Mouse (Mus musculus): ENCODE measurements around the gene Rnd2. TPM values are rescaled to one million over a fixed set of nuclear protein-coding genes. Genes with fewer than 3 reads are reported as not detected.
"Not testable (repeated sequence)": the region's sequence is repeated elsewhere in the genome, so short reads cannot be mapped to it uniquely, and the experiment has no call there.

Rnd2 gene
- polyA plus RNA-seq, 1 experiment from 2014 or later: 5.4 TPM

GRCm38 (mm10) chr11:101460321-101460720, 4.5 kb upstream of the Rnd2 start:
- Histone ChIP-seq H3K4me2 (no peak overlapping the region), H3K9me3 (ENCODE audit: control insufficient read depth, low read length) (no peaks in the 10 kb centered on the region), H3K4me3 (ENCODE audit: low read depth, low read length) (no peak overlapping the region), H3K27me3 (replicated peaks; ENCODE audit: control insufficient read depth, insufficient read depth, low read length) (no peaks in the 10 kb centered on the region), H3K27ac (ENCODE audit: low read depth, low read length) (no peak overlapping the region), H3K4me1 (replicated peaks; ENCODE audit: control insufficient read depth, insufficient read depth, low read length) (peaks cover 38% of the 10 kb centered on the region), H3K9ac (ENCODE audit: low read depth, low read length) (no peak overlapping the region), H3K36me3 (ENCODE audit: control insufficient read depth, insufficient read depth, low read length) (peaks cover 16% of the 10 kb centered on the region)
- ATAC-seq (replicated peaks; ENCODE audit: low FRiP score) (no peak), DNase-seq (ENCODE audit: low spot score) (no peak)
- 84% methylated on average over 15 of the region's 15 CpGs for WGBS

- 88% methylated on average over 14 of the region's 14 CpGs for WGBS
- DNase-seq (ENCODE audit: low spot score) (no peak), ATAC-seq (replicated peaks; ENCODE audit: low FRiP score) (no peak)
- no peaks in the 10 kb centered on the region for H3K27me3 ChIP-seq (replicated peaks; ENCODE audit: control insufficient read depth, insufficient read depth, low read length)
- no peak overlapping the region for H3K4me3 ChIP-seq (ENCODE audit: low read depth, low read length)
- peaks cover 16% of the 10 kb centered on the region for H3K36me3 ChIP-seq (ENCODE audit: control insufficient read depth, insufficient read depth, low read length)
- H3K4me2 ChIP-seq: no peak overlapping the region
- peaks cover 52% of the 10 kb centered on the region for H3K4me1 ChIP-seq (replicated peaks; ENCODE audit: control insufficient read depth, insufficient read depth, low read length)
- H3K9me3 ChIP-seq (ENCODE audit: control insufficient read depth, low read length): no peaks in the 10 kb centered on the region
- H3K9ac ChIP-seq (ENCODE audit: low read depth, low read length): no peak overlapping the region
- H3K27ac ChIP-seq (ENCODE audit: low read depth, low read length): no peak overlapping the region
Measured at GRCm38 (mm10) chr11:101462141-101462540, 2.7 kb upstream of the Rnd2 start.

- Histone ChIP-seq H3K4me3 (ENCODE audit: low read depth, low read length) (no peak overlapping the region), H3K4me1 (replicated peaks; ENCODE audit: control insufficient read depth, insufficient read depth, low read length) (peaks cover 52% of the 10 kb centered on the region), H3K27me3 (replicated peaks; ENCODE audit: control insufficient read depth, insufficient read depth, low read length) (no peaks in the 10 kb centered on the region), H3K9me3 (ENCODE audit: control insufficient read depth, low read length) (no peaks in the 10 kb centered on the region), H3K27ac (ENCODE audit: low read depth, low read length) (peak overlapping the region; percentile 13; the same call in 1 of the 2 replicates), H3K36me3 (ENCODE audit: control insufficient read depth, insufficient read depth, low read length) (peaks cover 15% of the 10 kb centered on the region), H3K4me2 (peak overlapping the region; percentile 100), H3K9ac (ENCODE audit: low read depth, low read length) (no peak overlapping the region)
- DNase-seq (ENCODE audit: low spot score) (no peak), ATAC-seq (replicated peaks; ENCODE audit: low FRiP score) (0 out of 2 replicates have a peak, but pooled peaks have one; percentile 23)
- 30% methylated on average over 13 of the region's 13 CpGs for WGBS
Measured at GRCm38 (mm10) chr11:101462583-101463440, 2.0 kb upstream of the Rnd2 start.

- 2% methylated on average over 51 of the region's 51 CpGs for WGBS
- Histone ChIP-seq H3K9me3 (ENCODE audit: control insufficient read depth, low read length) (no peaks in the 10 kb centered on the region), H3K9ac (ENCODE audit: low read depth, low read length) (peak overlapping the region; percentile 66), H3K4me2 (peak overlapping the region; percentile 100), H3K27ac (ENCODE audit: low read depth, low read length) (peak overlapping the region; percentile 55), H3K36me3 (ENCODE audit: control insufficient read depth, insufficient read depth, low read length) (peaks cover 5% of the 10 kb centered on the region; the same call in 1 of the 2 replicates), H3K4me1 (replicated peaks; ENCODE audit: control insufficient read depth, insufficient read depth, low read length) (peaks cover 51% of the 10 kb centered on the region), H3K4me3 (ENCODE audit: low read depth, low read length) (peak overlapping the region; percentile 81), H3K27me3 (replicated peaks; ENCODE audit: control insufficient read depth, insufficient read depth, low read length) (no peaks in the 10 kb centered on the region)
- peak; percentile 72 for DNase-seq (ENCODE audit: low spot score)
- peak; percentile 19; the same call in 1 of the 2 replicates for ATAC-seq (replicated peaks; ENCODE audit: low FRiP score)
Measured at GRCm38 (mm10) chr11:101465101-101465868, 486 bp downstream of the Rnd2 start.

GRCm38 (mm10) chr11:101465869-101466551, 1.2 kb downstream of the Rnd2 start, which contains the start of gene Vat1:
Vat1 (minus strand) TSS chr11:101466230.
- Histone ChIP-seq H3K4me3 (ENCODE audit: low read depth, low read length) (peak within 1 kb of the TSS; percentile 81), H3K36me3 (ENCODE audit: control insufficient read depth, insufficient read depth, low read length) (0 out of 2 replicates have a peak, but pooled peaks cover 2% of the 10 kb centered on the region), H3K27ac (ENCODE audit: low read depth, low read length) (peak within 1 kb of the TSS; percentile 55), H3K9me3 (ENCODE audit: control insufficient read depth, low read length) (no peaks in the 10 kb centered on the region), H3K4me2 (peak within 1 kb of the TSS; percentile 100), H3K27me3 (replicated peaks; ENCODE audit: control insufficient read depth, insufficient read depth, low read length) (no peaks in the 10 kb centered on the region), H3K4me1 (replicated peaks; ENCODE audit: control insufficient read depth, insufficient read depth, low read length) (peaks cover 51% of the 10 kb centered on the region), H3K9ac (ENCODE audit: low read depth, low read length) (peak within 1 kb of the TSS; percentile 66)
- DNase-seq (ENCODE audit: low spot score) (peak; percentile 75), ATAC-seq (replicated peaks; ENCODE audit: low FRiP score) (peak; percentile 60)
- 1% methylated on average over 60 of the region's 60 CpGs for WGBS

- Histone ChIP-seq H3K4me1 (replicated peaks; ENCODE audit: control insufficient read depth, insufficient read depth, low read length) (peaks cover 51% of the 10 kb centered on the region), H3K4me2 (peak overlapping the region; percentile 100), H3K4me3 (ENCODE audit: low read depth, low read length) (peak overlapping the region; percentile 81)
- not testable (repeated sequence) for H3K9ac ChIP-seq (ENCODE audit: low read depth, low read length); H3K27me3 ChIP-seq (replicated peaks; ENCODE audit: control insufficient read depth, insufficient read depth, low read length); ATAC-seq (replicated peaks; ENCODE audit: low FRiP score); H3K9me3 ChIP-seq (ENCODE audit: control insufficient read depth, low read length); DNase-seq (ENCODE audit: low spot score); H3K27ac ChIP-seq (ENCODE audit: low read depth, low read length); H3K36me3 ChIP-seq (ENCODE audit: control insufficient read depth, insufficient read depth, low read length)
- 57% methylated on average over 5 of the region's 5 CpGs for WGBS
Measured at GRCm38 (mm10) chr11:101466552-101466950, 1.8 kb downstream of the Rnd2 start.

- H3K9me3 ChIP-seq (ENCODE audit: control insufficient read depth, low read length): no peaks in the 10 kb centered on the region
- peak overlapping the region; percentile 65 for H3K9ac ChIP-seq (ENCODE audit: low read depth, low read length)
- no peaks in the 10 kb centered on the region for H3K27me3 ChIP-seq (replicated peaks; ENCODE audit: control insufficient read depth, insufficient read depth, low read length)
- WGBS: 1% methylated on average over 51 of the region's 54 CpGs
- peak overlapping the region; percentile 100 for H3K4me2 ChIP-seq
- peaks cover 47% of the 10 kb centered on the region for H3K4me1 ChIP-seq (replicated peaks; ENCODE audit: control insufficient read depth, insufficient read depth, low read length)
- H3K27ac ChIP-seq (ENCODE audit: low read depth, low read length): no peak overlapping the region
- H3K4me3 ChIP-seq (ENCODE audit: low read depth, low read length): peak overlapping the region; percentile 66
- 0 out of 2 replicates have a peak, but pooled peaks cover 2% of the 10 kb centered on the region for H3K36me3 ChIP-seq (ENCODE audit: control insufficient read depth, insufficient read depth, low read length)
- DNase-seq (ENCODE audit: low spot score) (peak; percentile 75), ATAC-seq (replicated peaks; ENCODE audit: low FRiP score) (peak; percentile 77)
Measured at GRCm38 (mm10) chr11:101467477-101468262, 2.9 kb downstream of the Rnd2 start.

Data from liver, embryonic 11.5 days (tissue).